Mouse (Mus musculus) liver, adult 2 months (tissue): ENCODE data around the gene Btrc. TPM values are rescaled to one million over a fixed set of nuclear protein-coding genes. Genes with fewer than 3 reads are reported as not detected.

Experiments
- DNase-seq: peaks from one replicate; pipeline ENCODE4 v3.0.0-alpha.2; 2011; ENCODE audit warnings: low read depth, low spot score; ENCODE audit errors: extremely low read depth
- H3K27ac ChIP-seq: fragments of 200-500 bp; replicated peaks from 2 replicates; pipeline ENCODE4 v1.5.1; 2012; ENCODE audit warnings: low read depth, mild to moderate bottlenecking, control low read depth, inconsistent platforms, low read length; ENCODE audit not compliant: insufficient read depth
- H3K27me3 ChIP-seq: fragments of 200-500 bp; 2 replicates; pipeline ENCODE4 v1.6.1; 2012; ENCODE audit warnings: mild to moderate bottlenecking, moderate library complexity, low read length, inconsistent platforms; ENCODE audit not compliant: control insufficient read depth, insufficient read depth
- H3K36me3 ChIP-seq: fragments of 200-500 bp; 2 replicates; pipeline ENCODE4 v1.6.1; 2012; ENCODE audit warnings: low read length, inconsistent platforms; ENCODE audit not compliant: control insufficient read depth, insufficient read depth
- H3K4me1 ChIP-seq: fragments of 200-500 bp; 2 replicates; pipeline ENCODE4 v1.6.1; 2011; ENCODE audit warnings: low read length; ENCODE audit not compliant: control insufficient read depth, insufficient read depth
- H3K4me3 ChIP-seq: fragments of 200-500 bp; 2 replicates; pipeline ENCODE4 v1.5.1; 2011; ENCODE audit warnings: low read depth, mild to moderate bottlenecking, control low read depth, low read length, moderate library complexity; ENCODE audit not compliant: insufficient read depth
- H3K79me2 ChIP-seq: fragments of 200-500 bp; 2 replicates; pipeline ENCODE4 v1.6.1; 2012; ENCODE audit warnings: inconsistent platforms, mild to moderate bottlenecking, low read length, moderate library complexity; ENCODE audit not compliant: control insufficient read depth, insufficient read depth
- H3K9ac ChIP-seq: fragments of 200-500 bp; 2 replicates; pipeline ENCODE4 v1.6.1; 2012; ENCODE audit warnings: low read depth, mild to moderate bottlenecking, control low read depth, inconsistent platforms, low read length
- CTCF ChIP-seq: fragments of 200-500 bp; IDR thresholded peaks from 2 replicates; pipeline ENCODE4 v1.5.1; 2011; ENCODE audit warnings: low read depth, low read length, control low read depth
- POLR2A ChIP-seq: fragments of 200-500 bp; IDR thresholded peaks from 2 replicates; pipeline ENCODE4 v1.6.1; 2011; ENCODE audit warnings: low read length, control low read depth; ENCODE audit not compliant: insufficient read depth; ENCODE audit errors: extremely low read depth
- WGBS: fragments of 180-500 bp; shearing (Covaris S2); methylation state at CpG from one replicate; pipeline ENCODE4 v1.1.7; 2018; 5-methylcytosine and 5-hydroxymethylcytosine counted together
- polyA plus RNA-seq: library from polyadenylated mRNA; depleted of rRNA; stranded (reverse); fragments of >200 nt; gene quantifications from 2 replicates; pipeline ENCODE4 v1.2.3, GENCODE M21; 2012; rRNA removed
- total RNA-seq: library from RNA; depleted of rRNA; stranded (reverse); fragments of >200 nt; gene quantifications from 2 replicates; pipeline ENCODE4 v1.2.3, GENCODE M21; 2014; rRNA removed

Gene Btrc
- total RNA-seq: 10.9 and 12.6 TPM in 2 replicates
- 7.1 and 7.8 TPM in 2 replicates for polyA plus RNA-seq

- H3K4me3 ChIP-seq: peak within 1 kb of the TSS; percentile 91
- peak within 1 kb of the TSS; percentile 89 for H3K9ac ChIP-seq
- peak within 1 kb of the TSS; percentile 48 for H3K27ac ChIP-seq
- H3K36me3 ChIP-seq: no peaks in the 10 kb centered on the region
- WGBS: under 1% methylated on average over 42 of the region's 42 CpGs
- peak; percentile 98 for DNase-seq
- H3K27me3 ChIP-seq: no peaks in the 10 kb centered on the region
- TF ChIP-seq POLR2A (peak; percentile 65), CTCF (no peak)
- no peaks in the 10 kb centered on the region; the same call in 1 of the 2 replicates for H3K4me1 ChIP-seq
- peaks cover 8% of the 10 kb centered on the region for H3K79me2 ChIP-seq
These were observed at the start of gene Btrc for GRCm38 (mm10) chr19:45363384-45363926. Gene Btrc, plus strand, starts transcription at chr19:45363734.

GRCm38 (mm10) chr19:45317473-45317882 lies 46.1 kb upstream of the Btrc start:
- DNase-seq: no peak
- Histone ChIP-seq H3K4me1 (peaks cover 2% of the 10 kb centered on the region; the same call in 1 of the 2 replicates), H3K27me3 (no peaks in the 10 kb centered on the region), H3K4me3 (no peak overlapping the region), H3K9ac (no peak overlapping the region), H3K79me2 (no peaks in the 10 kb centered on the region), H3K27ac (no peak overlapping the region), H3K36me3 (no peaks in the 10 kb centered on the region)
- WGBS: 70% methylated on average over 13 of the region's 13 CpGs
- TF ChIP-seq POLR2A (no peak), CTCF (no peak)

DNA sequence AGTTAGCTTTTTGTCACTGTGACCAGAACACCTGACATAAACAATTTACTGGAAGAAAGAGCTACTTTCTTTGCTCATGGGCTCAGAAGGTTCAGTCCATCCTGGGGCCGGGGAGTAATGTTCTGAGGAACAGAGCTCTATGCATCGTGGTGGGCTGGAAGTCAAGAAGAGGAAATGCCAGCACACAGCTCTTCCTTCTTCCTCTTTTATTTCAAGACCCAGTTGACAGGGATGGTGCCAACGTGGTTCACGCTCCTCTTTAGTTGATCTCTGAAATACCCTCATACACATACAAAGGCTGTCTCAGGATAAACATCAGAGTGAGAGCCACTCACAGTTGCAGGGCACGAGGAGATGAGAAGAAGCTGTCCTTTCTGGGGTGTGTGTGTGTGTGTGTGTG lies 42.5 kb upstream of the Btrc start:
- no peak for TF ChIP-seq CTCF
- TF ChIP-seq POLR2A: no peak
- no peak for DNase-seq
- peaks cover 7% of the 10 kb centered on the region; the same call in 1 of the 2 replicates for H3K4me1 ChIP-seq
- no peaks in the 10 kb centered on the region for H3K79me2 ChIP-seq
- 77% methylated on average over 5 of the region's 5 CpGs for WGBS
- H3K9ac ChIP-seq: no peak overlapping the region
- H3K4me3 ChIP-seq: no peak overlapping the region
- no peaks in the 10 kb centered on the region for H3K36me3 ChIP-seq
- no peak overlapping the region for H3K27ac ChIP-seq
- no peaks in the 10 kb centered on the region for H3K27me3 ChIP-seq

DNA sequence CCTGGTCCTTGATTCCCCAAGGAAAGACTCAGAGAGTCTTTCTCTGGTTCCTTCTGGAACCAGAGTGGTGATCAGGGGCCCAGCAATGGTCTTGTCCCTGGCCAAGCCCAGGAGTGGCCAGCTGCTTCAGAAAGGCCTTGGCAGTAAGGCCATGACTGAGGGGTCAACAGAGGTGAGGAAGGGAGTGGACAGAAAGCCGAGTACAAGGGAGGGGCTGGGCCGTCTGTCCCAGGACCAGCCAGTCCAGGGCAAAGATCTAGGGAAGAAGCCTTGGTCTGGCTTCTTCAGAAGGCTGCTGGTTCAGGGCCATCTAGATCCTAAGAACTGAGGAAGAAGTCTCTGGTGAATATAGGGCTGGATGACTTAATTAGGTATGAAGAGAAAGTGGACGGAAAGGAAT lies 34.5 kb upstream of the Btrc start:
- no peaks in the 10 kb centered on the region for H3K36me3 ChIP-seq
- H3K79me2 ChIP-seq: no peaks in the 10 kb centered on the region
- no peak overlapping the region for H3K9ac ChIP-seq
- H3K4me1 ChIP-seq: no peaks in the 10 kb centered on the region
- DNase-seq: no peak
- 70% methylated on average over 3 of the region's 3 CpGs for WGBS
- H3K4me3 ChIP-seq: no peak overlapping the region
- no peaks in the 10 kb centered on the region for H3K27me3 ChIP-seq
- no peak overlapping the region for H3K27ac ChIP-seq
- TF ChIP-seq POLR2A (no peak), CTCF (no peak)

DNA sequence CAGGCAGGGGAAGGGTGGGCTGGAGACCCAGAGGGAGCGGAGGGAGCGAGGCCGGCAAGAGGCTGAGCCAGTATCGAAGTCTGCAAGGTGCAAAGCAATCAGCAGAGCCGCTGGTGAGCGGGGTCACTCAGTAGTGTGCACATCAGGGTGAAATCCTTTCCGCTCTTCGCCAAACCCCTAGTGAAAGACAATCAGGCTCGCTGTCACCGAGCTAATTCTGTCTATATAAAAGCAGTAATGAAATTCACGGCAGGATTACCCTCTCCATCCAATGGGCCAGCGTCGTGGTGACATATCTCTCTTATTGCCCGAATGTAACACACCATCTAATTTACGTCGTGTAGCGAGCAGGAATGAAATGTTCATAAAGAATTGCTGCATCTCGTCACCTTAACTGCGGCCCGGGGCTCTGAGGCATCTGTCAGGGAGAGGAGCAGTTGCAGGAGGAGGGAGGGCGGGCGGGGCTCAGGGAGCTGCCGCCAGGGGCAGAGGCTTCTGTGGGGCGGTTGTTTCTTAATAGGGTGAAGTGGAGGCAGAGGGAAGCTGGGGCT lies 33.7 kb upstream of the Btrc start:
- no peak for DNase-seq
- Histone ChIP-seq H3K4me3 (no peak overlapping the region), H3K27me3 (no peaks in the 10 kb centered on the region), H3K4me1 (no peaks in the 10 kb centered on the region), H3K27ac (no peak overlapping the region), H3K9ac (no peak overlapping the region), H3K79me2 (no peaks in the 10 kb centered on the region), H3K36me3 (no peaks in the 10 kb centered on the region)
- WGBS: 49% methylated on average over 24 of the region's 24 CpGs
- TF ChIP-seq CTCF (no peak), POLR2A (no peak)

GRCm38 (mm10) chr19:45336718-45337117 lies 26.8 kb upstream of the Btrc start:
- WGBS: 88% methylated on average over 6 of the region's 6 CpGs
- H3K36me3 ChIP-seq: no peaks in the 10 kb centered on the region
- DNase-seq: no peak
- H3K4me1 ChIP-seq: no peaks in the 10 kb centered on the region
- H3K27ac ChIP-seq: no peak overlapping the region
- H3K27me3 ChIP-seq: no peaks in the 10 kb centered on the region
- H3K9ac ChIP-seq: no peak overlapping the region
- no peak for TF ChIP-seq CTCF
- no peak overlapping the region for H3K4me3 ChIP-seq
- H3K79me2 ChIP-seq: no peaks in the 10 kb centered on the region
